In the genomic region with DNA sequence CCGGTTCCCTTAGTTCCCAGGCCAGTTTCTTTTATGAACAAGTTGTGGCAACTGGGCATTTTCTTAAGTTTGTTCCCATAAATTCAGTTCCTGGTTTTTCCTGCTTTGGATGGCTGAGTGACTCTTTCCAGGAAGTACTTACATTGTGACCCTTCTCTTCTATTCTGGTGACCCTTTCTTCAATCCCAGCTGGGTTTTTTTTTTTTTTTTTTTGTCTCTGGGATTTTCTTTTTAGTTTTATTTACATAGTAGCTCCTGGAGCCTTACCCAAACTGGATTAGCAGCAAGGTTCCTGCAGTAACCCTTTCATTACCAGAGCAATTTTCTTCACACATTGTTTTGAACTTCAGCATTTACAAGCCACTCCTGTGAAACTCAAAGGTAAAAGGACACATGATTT, we compare ENCODE assay signal across 19 mouse cellular contexts. TPM values are rescaled to one million over a fixed set of nuclear protein-coding genes. Genes with fewer than 3 reads are reported as not detected.
A peak's percentile ranks its signal among the peaks of the same experiment; 100 is the strongest.
DNase-seq lines count a peak whose midpoint lies in the region; ATAC-seq and TF ChIP-seq lines count a peak whose summit lies in the region.
"Had no signal": no experiment of that assay in that cellular context is flagged by ENCODE, and none has a peak within 500 bp of the region (broad histone marks: within the 10 kb centered on the region; RNA-seq: fewer than 3 reads in every experiment).

No protein-coding gene starts in this region.

- no peak for TF ChIP-seq RAD21 in CH12.LX (IDR thresholded peaks at IDR 0.05; ENCODE audit: low read depth, low read length)

- no peak for TF ChIP-seq POLR2A in CH12.LX (IDR thresholded peaks at IDR 0.05; ENCODE audit: low read depth, low read length)

- H3K79me2 ChIP-seq in CH12.LX (replicated peaks; ENCODE audit: control insufficient read depth, extremely low read depth, insufficient read depth, poor library complexity, severe bottlenecking), result peaks cover 22% of the 10 kb centered on the region

- no peak for ATAC-seq in kidney, postnatal 0 days (replicated peaks; ENCODE audit: low FRiP score, low read depth)
- no peak for ATAC-seq in lung, embryonic 14.5 days (ENCODE audit: insufficient read depth)
- no peak for ATAC-seq in liver, embryonic 15.5 days (ENCODE audit: insufficient read depth)
- ATAC-seq: forebrain, embryonic 15.5 days had no signal

- no peak for DNase-seq in kidney, postnatal 0 days (ENCODE audit: low spot score)
- no peak for DNase-seq in kidney, postnatal 10 days
- peak; percentile 35 for DNase-seq in lung, embryonic 14.5 days
- DNase-seq in lung, postnatal 25 days (ENCODE audit: low spot score), result no peak
- no peak for DNase-seq in CH12.LX (ENCODE audit: extremely low read depth)
- DNase-seq in spleen, postnatal 4 days (ENCODE audit: low spot score in 2 of 2), result no peak
- no peak for DNase-seq in thymus, postnatal 0 days (ENCODE audit: low spot score)
- DNase-seq: adrenal gland, adult 8-10 months; adrenal gland, postnatal 36 days; cerebellum, adult 2 months; cerebellum, postnatal 25 days; gastrocnemius, postnatal 36 days; heart, postnatal 10 days; heart, postnatal 4 days had no signal

- TF ChIP-seq CTCF in kidney, postnatal 0 days (IDR thresholded peaks at IDR 0.05; ENCODE audit: low read depth), result no peak
- no peak for TF ChIP-seq CTCF in lung, embryonic 14.5 days (IDR thresholded peaks at IDR 0.05; ENCODE audit: low read depth)
- no peak for TF ChIP-seq CTCF in CH12.LX (conservative IDR thresholded peaks at IDR 0.05 in 1 of 2, IDR thresholded peaks at IDR 0.05 in 1 of 2; ENCODE audit: low read depth in 2 of 2, low read length in 2 of 2)

- dilution Hi-C loops in CH12.LX (cut with MboI; ENCODE audit: extremely low pct_ligation_motif_present, extremely low pct_unique_long_range_greater_than_20kb, low sequenced_read_pairs), result no loop called here

- H3K27ac ChIP-seq in kidney, postnatal 0 days, result peak overlapping the region; percentile 47; the same call in 1 of the 2 replicates
- H3K27ac ChIP-seq in lung, embryonic 14.5 days (ENCODE audit: low read depth), result peak overlapping the region; percentile 38
- no peak overlapping the region for H3K27ac ChIP-seq in CH12.LX (ENCODE audit: insufficient read depth, low read depth)
- H3K27ac ChIP-seq in liver, embryonic 15.5 days (replicated peaks), result peak overlapping the region; percentile 99
- H3K27ac ChIP-seq: embryonic facial prominence, embryonic 12.5 days; forebrain, embryonic 15.5 days; heart, embryonic 10.5 days; hindbrain, embryonic 12.5 days had no signal

- H3K4me3 ChIP-seq in kidney, postnatal 0 days (replicated peaks; ENCODE audit: low read depth, low read length), result no peak overlapping the region
- H3K4me3 ChIP-seq in lung, embryonic 14.5 days (ENCODE audit: low read depth, low read length), result no peak overlapping the region
- H3K4me3 ChIP-seq in CH12.LX (replicated peaks in 1 of 3; ENCODE audit: low read depth in 2 of 3, low read length in 2 of 3, poor library complexity in 1 of 3), result no peak overlapping the region
- no peak overlapping the region for H3K4me3 ChIP-seq in liver, embryonic 15.5 days (replicated peaks)
- H3K4me3 ChIP-seq: embryonic facial prominence, embryonic 12.5 days; forebrain, embryonic 15.5 days; heart, embryonic 10.5 days; hindbrain, embryonic 12.5 days had no signal

- H3K27me3 ChIP-seq in kidney, postnatal 0 days (ENCODE audit: insufficient read depth, low read length), result no peaks in the 10 kb centered on the region
- H3K27me3 ChIP-seq in lung, embryonic 14.5 days (ENCODE audit: insufficient read depth, low read length), result no peaks in the 10 kb centered on the region
- H3K27me3 ChIP-seq in CH12.LX (replicated peaks), result no peaks in the 10 kb centered on the region
- no peaks in the 10 kb centered on the region for H3K27me3 ChIP-seq in liver, embryonic 15.5 days
- H3K27me3 ChIP-seq: embryonic facial prominence, embryonic 12.5 days; forebrain, embryonic 15.5 days; hindbrain, embryonic 12.5 days had no signal

- WGBS in kidney, postnatal 0 days, result 29% methylated on average over 1 of the region's 1 CpGs
- WGBS in lung, embryonic 14.5 days, result 27% methylated on average over 1 of the region's 1 CpGs
- 52% methylated on average over 1 of the region's 1 CpGs for WGBS in liver, embryonic 15.5 days (ENCODE audit: insufficient replicate concordance)

- H3K4me2 ChIP-seq in kidney, postnatal 0 days (ENCODE audit: low read length), result no peak overlapping the region
- no peak overlapping the region for H3K4me2 ChIP-seq in lung, embryonic 14.5 days
- no peak overlapping the region for H3K4me2 ChIP-seq in CH12.LX (ENCODE audit: insufficient read depth, low read depth, poor library complexity, severe bottlenecking)
- H3K4me2 ChIP-seq in liver, embryonic 15.5 days, result no peak overlapping the region
- H3K4me2 ChIP-seq: embryonic facial prominence, embryonic 12.5 days; forebrain, embryonic 15.5 days; hindbrain, embryonic 12.5 days had no signal

- H3K9me3 ChIP-seq in kidney, postnatal 0 days (replicated peaks; ENCODE audit: low read length), result no peaks in the 10 kb centered on the region
- H3K9me3 ChIP-seq in lung, embryonic 14.5 days (ENCODE audit: low read depth, low read length), result no peaks in the 10 kb centered on the region
- peaks cover 3% of the 10 kb centered on the region for H3K9me3 ChIP-seq in CH12.LX (replicated peaks; ENCODE audit: low read length)
- no peaks in the 10 kb centered on the region for H3K9me3 ChIP-seq in liver, embryonic 15.5 days (replicated peaks)
- H3K9me3 ChIP-seq: embryonic facial prominence, embryonic 12.5 days; forebrain, embryonic 15.5 days; heart, embryonic 10.5 days; hindbrain, embryonic 12.5 days had no signal

- no peak overlapping the region for H3K9ac ChIP-seq in kidney, postnatal 0 days (ENCODE audit: low read depth, low read length)
- no peak overlapping the region for H3K9ac ChIP-seq in lung, embryonic 14.5 days
- no peak overlapping the region for H3K9ac ChIP-seq in CH12.LX (ENCODE audit: insufficient read depth, low read depth)
- H3K9ac ChIP-seq in liver, embryonic 15.5 days, result no peak overlapping the region
- H3K9ac ChIP-seq: embryonic facial prominence, embryonic 12.5 days; forebrain, embryonic 15.5 days; hindbrain, embryonic 12.5 days had no signal

- H3K36me3 ChIP-seq in kidney, postnatal 0 days (ENCODE audit: insufficient read depth, low read length), result no peaks in the 10 kb centered on the region
- no peaks in the 10 kb centered on the region for H3K36me3 ChIP-seq in lung, embryonic 14.5 days (ENCODE audit: insufficient read depth)
- no peaks in the 10 kb centered on the region for H3K36me3 ChIP-seq in CH12.LX (replicated peaks in 1 of 2; ENCODE audit: control insufficient read depth in 1 of 2, insufficient read depth in 1 of 2, low read length in 1 of 2)
- no peaks in the 10 kb centered on the region for H3K36me3 ChIP-seq in liver, embryonic 15.5 days (replicated peaks)
- H3K36me3 ChIP-seq: embryonic facial prominence, embryonic 12.5 days; forebrain, embryonic 15.5 days; heart, embryonic 10.5 days; hindbrain, embryonic 12.5 days had no signal

- peak; percentile 11; the same call in 1 of the 2 replicates for TF ChIP-seq EP300 in CH12.LX (IDR thresholded peaks at IDR 0.05; ENCODE audit: low read length)

- peaks cover 10% of the 10 kb centered on the region; the same call in 1 of the 2 replicates for H3K4me1 ChIP-seq in kidney, postnatal 0 days (replicated peaks; ENCODE audit: insufficient read depth, low read length)
- H3K4me1 ChIP-seq in lung, embryonic 14.5 days (ENCODE audit: insufficient read depth), result peaks cover 8% of the 10 kb centered on the region; the same call in 1 of the 2 replicates
- H3K4me1 ChIP-seq in CH12.LX (ENCODE audit: control insufficient read depth in 1 of 2, insufficient read depth in 2 of 2), result peaks cover 6 to 24% of the 10 kb centered on the region in 2 experiments
- H3K4me1 ChIP-seq in liver, embryonic 15.5 days (replicated peaks), result peaks cover 72% of the 10 kb centered on the region

- in situ Hi-C loops in CH12.LX (cut with MboI; ENCODE audit: low pct_ligation_motif_present, low pct_unique_long_range_greater_than_20kb, low sequenced_read_pairs), result no loop called here

TF ChIP-seq in CH12.LX, 34 proteins besides CTCF, POLR2A, EP300 and RAD21:
- TF ChIP-seq ZNF384 (IDR thresholded peaks at IDR 0.05; ENCODE audit: low read depth, low read length), result peak; percentile 89
- no peak for TF ChIP-seq KAT2A (IDR thresholded peaks at IDR 0.05; ENCODE audit: insufficient replicate concordance, low read length)
TF ChIP-seq in CH12.LX: peak in this region for 1.

RNA-seq across cellular contexts. Expression of gene Rnf145, which starts 2.4 kb away (rescaled TPM):
- 51.8 and 61.4 TPM in 2 replicates for polyA plus RNA-seq in kidney, postnatal 0 days (2015; fragmentation: Nextera tagmentation; extraction: Ambion mirVana)
- 85.7 and 89.5 TPM in 2 replicates for polyA plus RNA-seq in lung, embryonic 14.5 days (2014; fragmentation: Nextera tagmentation; extraction: Ambion mirVana)
- total RNA-seq in CH12.LX (2012; rRNA removed) (38.4 and 44.5 TPM in 2 replicates), CH12.LX (2014; rRNA removed) (52.8 and 60.5 TPM in 2 replicates)
- 44.3 and 46.3 TPM in 2 replicates for polyA plus RNA-seq in CH12.LX (2012; ENCODE audit: insufficient read length, low read depth)
- 53.5 and 59.8 TPM in 2 replicates for polyA plus RNA-seq in liver, embryonic 15.5 days (2015; fragmentation: Nextera tagmentation; extraction: Ambion mirVana)
- polyA plus RNA-seq in thymus, postnatal 0 days (2015; fragmentation: Nextera tagmentation; extraction: Ambion mirVana), result 115 and 120 TPM in 2 replicates

RNA-seq across cellular contexts. Expression of gene Ublcp1, which starts 46.1 kb away (rescaled TPM):
- 71.6 and 74.9 TPM in 2 replicates for polyA plus RNA-seq in kidney, postnatal 0 days (2015; fragmentation: Nextera tagmentation; extraction: Ambion mirVana)
- polyA plus RNA-seq in lung, embryonic 14.5 days (2014; fragmentation: Nextera tagmentation; extraction: Ambion mirVana), result 68.6 and 73.1 TPM in 2 replicates
- total RNA-seq in CH12.LX (2012; rRNA removed) (18.9 and 20.2 TPM in 2 replicates), CH12.LX (2014; rRNA removed) (34.1 and 45.6 TPM in 2 replicates)
- polyA plus RNA-seq in CH12.LX (2012; ENCODE audit: insufficient read length, low read depth), result 24.9 and 26.7 TPM in 2 replicates
- 42.5 and 42.9 TPM in 2 replicates for polyA plus RNA-seq in liver, embryonic 15.5 days (2015; fragmentation: Nextera tagmentation; extraction: Ambion mirVana)
- 50.7 and 55.3 TPM in 2 replicates for polyA plus RNA-seq in thymus, postnatal 0 days (2015; fragmentation: Nextera tagmentation; extraction: Ambion mirVana)
